Mouse (Mus musculus) limb, embryonic 13.5 days (tissue): ENCODE data around the gene Hdac9. TPM values are rescaled to one million over a fixed set of nuclear protein-coding genes. Genes with fewer than 3 reads are reported as not detected.

Experiments
- ATAC-seq: fragments of 200-750 bp; cut with Nextera tagmentation; 2 replicates; pipeline ENCODE4 v1.8.0; 2017; ENCODE audit warnings: low read depth, moderate number of reproducible peaks, moderate TSS enrichment; ENCODE audit not compliant: low FRiP score
- H3K27ac ChIP-seq: fragments of 300-500 bp; sonication (generic); 2 replicates; pipeline ENCODE4 v1.5.1; 2015; ENCODE audit warnings: inconsistent platforms, mild to moderate bottlenecking, moderate library complexity
- H3K27me3 ChIP-seq: fragments of 300-500 bp; sonication (generic); 2 replicates; pipeline ENCODE4 v1.6.1; 2015; ENCODE audit warnings: mild to moderate bottlenecking, inconsistent platforms
- H3K36me3 ChIP-seq: fragments of 300-500 bp; sonication (generic); 2 replicates; pipeline ENCODE4 v1.6.1; 2015; ENCODE audit warnings: inconsistent platforms, mild to moderate bottlenecking, moderate library complexity
- H3K4me1 ChIP-seq: fragments of 300-500 bp; sonication (generic); 2 replicates; pipeline ENCODE4 v1.6.1; 2015; ENCODE audit warnings: inconsistent platforms
- H3K4me2 ChIP-seq: fragments of 300-500 bp; sonication (generic); replicated peaks from 2 replicates; pipeline ENCODE4 v1.6.1; 2015; ENCODE audit warnings: inconsistent platforms, mild to moderate bottlenecking, moderate library complexity
- H3K4me3 ChIP-seq: fragments of 300-500 bp; sonication (generic); 2 replicates; pipeline ENCODE4 v1.5.1; 2015; ENCODE audit warnings: moderate library complexity, mild to moderate bottlenecking, inconsistent platforms
- H3K9ac ChIP-seq: fragments of 300-500 bp; sonication (generic); 2 replicates; pipeline ENCODE4 v1.6.1; 2015; ENCODE audit warnings: mild to moderate bottlenecking, inconsistent platforms
- H3K9me3 ChIP-seq: fragments of 300-500 bp; sonication (generic); 2 replicates; pipeline ENCODE4 v1.6.1; 2016; ENCODE audit warnings: inconsistent platforms
- WGBS: fragments of 180-500 bp; shearing (Covaris S2); methylation state at CpG from one replicate; pipeline ENCODE4 v1.1.7; 2015; 5-methylcytosine and 5-hydroxymethylcytosine counted together
- polyA plus RNA-seq: library from polyadenylated mRNA; unstranded; fragments of >200 nt; fragmentation: Nextera tagmentation; extraction: Ambion mirVana; gene quantifications from 2 replicates; pipeline ENCODE4 v1.2.1, GENCODE M21; 2015

Gene Hdac9
- polyA plus RNA-seq, 1 experiment from 2014 or later: 8.4 TPM

GRCm38 (mm10) chr12:34498751-34499626 lies 417.9 kb downstream of the Hdac9 start:
- Histone ChIP-seq H3K36me3 (no peaks in the 10 kb centered on the region), H3K9ac (no peak overlapping the region), H3K4me3 (no peak overlapping the region), H3K27ac (no peak overlapping the region), H3K4me2 (no peak overlapping the region), H3K9me3 (no peaks in the 10 kb centered on the region), H3K27me3 (no peaks in the 10 kb centered on the region), H3K4me1 (0 out of 2 replicates have a peak, but pooled peaks cover 3% of the 10 kb centered on the region)
- 64% methylated on average over 9 of the region's 9 CpGs for WGBS
- no peak for ATAC-seq

DNA sequence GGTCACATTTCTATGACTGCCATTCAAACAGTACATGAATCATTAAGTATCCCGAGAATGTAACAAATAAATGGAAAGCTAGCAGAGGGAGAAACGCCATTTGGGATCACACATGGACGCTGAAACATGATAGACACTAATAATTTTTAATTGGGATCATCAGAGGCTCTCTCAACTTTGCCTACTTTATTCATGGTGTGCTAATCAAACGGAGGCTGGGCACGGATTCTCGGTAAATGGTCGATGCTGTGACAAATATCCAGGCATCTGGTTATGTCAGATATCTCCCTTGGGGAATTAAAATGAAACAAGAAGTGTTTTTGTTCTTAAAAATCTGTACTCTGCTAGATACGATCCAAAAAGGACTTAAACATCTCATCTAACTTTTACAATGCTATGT lies 418.6 kb downstream of the Hdac9 start:
- Histone ChIP-seq H3K27me3 (no peaks in the 10 kb centered on the region), H3K4me2 (no peak overlapping the region), H3K4me3 (no peak overlapping the region), H3K27ac (no peak overlapping the region), H3K9ac (no peak overlapping the region), H3K36me3 (no peaks in the 10 kb centered on the region), H3K9me3 (no peaks in the 10 kb centered on the region), H3K4me1 (0 out of 2 replicates have a peak, but pooled peaks cover 3% of the 10 kb centered on the region)
- WGBS: 70% methylated on average over 8 of the region's 8 CpGs
- ATAC-seq: no peak

GRCm38 (mm10) chr12:34497702-34498101 lies 419.2 kb downstream of the Hdac9 start:
- Histone ChIP-seq H3K9ac (no peak overlapping the region), H3K27me3 (no peaks in the 10 kb centered on the region), H3K4me3 (no peak overlapping the region), H3K4me2 (no peak overlapping the region), H3K36me3 (no peaks in the 10 kb centered on the region), H3K27ac (no peak overlapping the region), H3K4me1 (0 out of 2 replicates have a peak, but pooled peaks cover 3% of the 10 kb centered on the region), H3K9me3 (no peaks in the 10 kb centered on the region)
- no peak for ATAC-seq
- 73% methylated on average over 3 of the region's 3 CpGs for WGBS

DNA sequence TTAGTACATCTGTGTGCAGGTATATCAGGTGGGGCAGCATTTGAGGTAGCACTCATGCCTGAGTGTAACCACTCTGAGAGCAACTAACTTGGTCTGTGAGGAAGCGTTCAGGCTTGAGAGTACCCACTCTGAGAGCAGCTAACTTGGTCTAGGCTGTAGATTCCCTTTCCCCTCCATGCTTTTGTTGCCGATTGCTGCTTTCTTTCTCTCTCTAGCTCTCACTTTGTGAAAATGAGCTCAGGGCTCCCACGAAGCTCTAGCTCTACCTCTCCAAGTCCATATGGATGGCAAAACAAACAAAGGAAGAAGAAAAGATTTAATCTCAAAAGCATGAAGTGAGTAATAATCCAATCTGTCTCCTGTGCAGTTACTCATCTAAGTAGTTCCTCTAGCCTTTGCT lies 421.0 kb downstream of the Hdac9 start:
- no peak for ATAC-seq
- H3K4me3 ChIP-seq: peak overlapping the region; percentile 30
- no peak overlapping the region for H3K9ac ChIP-seq
- WGBS: 50% methylated on average over 3 of the region's 3 CpGs
- no peaks in the 10 kb centered on the region for H3K9me3 ChIP-seq
- no peaks in the 10 kb centered on the region for H3K36me3 ChIP-seq
- H3K4me1 ChIP-seq: 0 out of 2 replicates have a peak, but pooled peaks cover 3% of the 10 kb centered on the region
- H3K4me2 ChIP-seq: peak overlapping the region; percentile 36
- H3K27me3 ChIP-seq: no peaks in the 10 kb centered on the region
- H3K27ac ChIP-seq: no peak overlapping the region

- Histone ChIP-seq H3K36me3 (no peaks in the 10 kb centered on the region), H3K4me1 (peaks cover 4% of the 10 kb centered on the region; the same call in 1 of the 2 replicates), H3K27ac (no peak overlapping the region), H3K9me3 (no peaks in the 10 kb centered on the region), H3K9ac (no peak overlapping the region), H3K27me3 (no peaks in the 10 kb centered on the region), H3K4me2 (no peak overlapping the region), H3K4me3 (no peak overlapping the region)
- ATAC-seq: no peak
Observed at GRCm38 (mm10) chr12:34489629-34490028, 427.3 kb downstream of the Hdac9 start.

GRCm38 (mm10) chr12:34487666-34488065 lies 429.2 kb downstream of the Hdac9 start:
- WGBS: 96% methylated on average over 1 of the region's 1 CpGs
- H3K27ac ChIP-seq: no peak overlapping the region
- no peak overlapping the region for H3K4me3 ChIP-seq
- H3K36me3 ChIP-seq: no peaks in the 10 kb centered on the region
- H3K9me3 ChIP-seq: no peaks in the 10 kb centered on the region
- H3K9ac ChIP-seq: no peak overlapping the region
- peaks cover 4% of the 10 kb centered on the region; the same call in 1 of the 2 replicates for H3K4me1 ChIP-seq
- H3K4me2 ChIP-seq: no peak overlapping the region
- no peak for ATAC-seq
- no peaks in the 10 kb centered on the region for H3K27me3 ChIP-seq

DNA sequence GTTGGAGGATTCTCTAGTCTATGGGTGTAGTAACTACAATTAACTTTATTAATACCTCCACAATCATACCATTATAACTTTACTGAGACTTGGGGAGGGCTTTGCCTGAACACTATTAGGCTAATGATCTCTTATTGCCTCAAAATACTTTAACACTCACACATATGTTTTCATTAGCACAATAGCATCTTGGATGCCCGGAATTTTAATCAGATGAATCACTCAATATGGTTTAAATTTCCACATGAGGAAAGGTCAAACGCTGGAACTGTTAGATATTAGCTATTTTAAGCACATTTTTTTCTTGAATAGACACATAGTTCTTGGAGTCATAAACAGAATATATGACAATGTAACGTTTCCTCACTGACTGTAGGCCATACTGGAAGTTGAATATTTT lies 429.9 kb downstream of the Hdac9 start:
- H3K27ac ChIP-seq: no peak overlapping the region
- H3K4me2 ChIP-seq: no peak overlapping the region
- H3K27me3 ChIP-seq: no peaks in the 10 kb centered on the region
- no peaks in the 10 kb centered on the region for H3K9me3 ChIP-seq
- H3K4me3 ChIP-seq: no peak overlapping the region
- H3K9ac ChIP-seq: no peak overlapping the region
- H3K4me1 ChIP-seq: peaks cover 4% of the 10 kb centered on the region; the same call in 1 of the 2 replicates
- no peak for ATAC-seq
- WGBS: 48% methylated on average over 3 of the region's 3 CpGs
- H3K36me3 ChIP-seq: no peaks in the 10 kb centered on the region

DNA sequence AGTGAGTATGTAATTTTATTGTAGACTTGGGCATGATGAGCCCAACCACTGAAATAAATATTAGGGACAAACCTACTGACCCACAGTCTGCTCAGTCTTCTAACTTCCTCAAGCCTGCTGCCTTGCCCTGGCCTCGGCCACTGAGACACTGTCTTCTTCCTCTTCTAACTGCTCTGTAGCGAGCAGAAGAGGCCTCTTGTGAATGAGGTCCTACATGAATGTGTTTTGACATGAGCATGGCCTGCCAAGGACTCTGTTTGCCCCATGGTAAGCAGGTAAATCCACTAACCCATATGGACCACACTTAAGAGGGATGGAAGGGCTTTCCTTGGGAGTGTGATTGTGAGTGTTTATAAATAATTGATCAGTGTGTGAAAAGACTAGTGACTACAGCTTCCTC lies 430.9 kb downstream of the Hdac9 start:
- no peak for ATAC-seq
- H3K4me2 ChIP-seq: no peak overlapping the region
- no peaks in the 10 kb centered on the region for H3K36me3 ChIP-seq
- H3K9ac ChIP-seq: no peak overlapping the region
- peaks cover 4% of the 10 kb centered on the region; the same call in 1 of the 2 replicates for H3K4me1 ChIP-seq
- H3K27ac ChIP-seq: no peak overlapping the region
- WGBS: 79% methylated on average over 2 of the region's 2 CpGs
- no peaks in the 10 kb centered on the region for H3K9me3 ChIP-seq
- no peak overlapping the region for H3K4me3 ChIP-seq
- H3K27me3 ChIP-seq: no peaks in the 10 kb centered on the region

GRCm38 (mm10) chr12:34481702-34482101 lies 435.2 kb downstream of the Hdac9 start:
- Histone ChIP-seq H3K9me3 (no peaks in the 10 kb centered on the region), H3K27ac (no peak overlapping the region), H3K36me3 (no peaks in the 10 kb centered on the region), H3K4me1 (no peaks in the 10 kb centered on the region), H3K9ac (no peak overlapping the region), H3K4me3 (no peak overlapping the region), H3K27me3 (no peaks in the 10 kb centered on the region), H3K4me2 (no peak overlapping the region)
- 96% methylated on average over 5 of the region's 5 CpGs for WGBS
- no peak for ATAC-seq

GRCm38 (mm10) chr12:34472949-34473651 lies 443.8 kb downstream of the Hdac9 start:
- Histone ChIP-seq H3K9ac (no peak overlapping the region), H3K4me3 (no peak overlapping the region), H3K4me2 (no peak overlapping the region), H3K4me1 (peaks cover 17% of the 10 kb centered on the region), H3K36me3 (no peaks in the 10 kb centered on the region), H3K27ac (no peak overlapping the region; the same call in 1 of the 2 replicates), H3K27me3 (no peaks in the 10 kb centered on the region), H3K9me3 (no peaks in the 10 kb centered on the region)
- WGBS: 71% methylated on average over 10 of the region's 10 CpGs
- no peak for ATAC-seq

DNA sequence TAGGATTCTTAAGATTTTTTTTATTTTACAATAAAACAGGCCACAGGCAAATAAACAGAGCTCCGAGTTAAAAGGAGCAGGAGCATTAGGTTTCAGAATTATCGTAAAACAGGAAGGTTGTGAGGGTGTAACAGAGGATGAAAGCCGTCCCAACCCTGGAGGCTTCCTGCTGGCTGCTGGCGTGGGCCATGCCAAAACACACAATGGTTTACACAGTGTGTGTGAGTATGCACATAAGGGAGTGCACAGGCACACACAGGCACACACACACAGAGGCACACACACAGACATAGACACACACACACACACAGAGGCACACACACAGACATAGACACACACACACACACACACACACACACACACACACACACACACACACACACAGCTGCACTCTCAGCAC lies 444.4 kb downstream of the Hdac9 start:
- 4% methylated on average over 4 of the region's 4 CpGs for WGBS
- no peaks in the 10 kb centered on the region for H3K27me3 ChIP-seq
- peaks cover 17% of the 10 kb centered on the region for H3K4me1 ChIP-seq
- no peak overlapping the region for H3K4me3 ChIP-seq
- H3K36me3 ChIP-seq: no peaks in the 10 kb centered on the region
- peak; percentile 82; the same call in 1 of the 2 replicates for ATAC-seq
- H3K4me2 ChIP-seq: no peak overlapping the region
- no peak overlapping the region; the same call in 1 of the 2 replicates for H3K27ac ChIP-seq
- H3K9me3 ChIP-seq: no peaks in the 10 kb centered on the region
- no peak overlapping the region for H3K9ac ChIP-seq

DNA sequence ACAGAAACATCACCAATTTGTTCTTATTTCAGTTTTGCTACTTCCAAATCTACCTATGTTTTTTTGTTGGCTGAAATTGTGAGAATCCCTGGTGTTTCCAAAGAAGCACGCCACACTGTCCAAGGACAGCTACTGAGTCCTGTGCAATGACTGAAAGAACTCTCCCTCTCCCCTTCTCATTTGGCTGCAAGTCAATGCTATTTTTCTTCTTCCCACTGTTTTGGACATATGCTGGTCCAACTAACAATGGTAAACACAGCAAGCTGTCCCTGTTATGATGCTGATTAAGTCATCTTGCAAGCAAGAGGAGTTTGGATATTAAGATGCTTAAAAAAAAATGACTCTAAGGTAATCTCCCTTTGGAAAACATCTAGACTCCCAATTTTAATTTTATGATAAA lies 455.2 kb downstream of the Hdac9 start:
- ATAC-seq: no peak
- WGBS: 85% methylated on average over 1 of the region's 1 CpGs
- Histone ChIP-seq H3K4me1 (no peaks in the 10 kb centered on the region), H3K4me3 (no peak overlapping the region), H3K27ac (no peak overlapping the region), H3K9me3 (no peaks in the 10 kb centered on the region), H3K9ac (no peak overlapping the region), H3K36me3 (no peaks in the 10 kb centered on the region), H3K4me2 (no peak overlapping the region), H3K27me3 (no peaks in the 10 kb centered on the region)
